Mouse (Mus musculus): Measurements from ENCODE around the gene B3gnt6. TPM values are rescaled to one million over a fixed set of nuclear protein-coding genes. Genes with fewer than 3 reads are reported as not detected.
A peak's percentile ranks its signal among the peaks of the same experiment; 100 is the strongest.

Gene B3gnt6
- total RNA-seq, 2 experiments from 2014 or later = not detected

GRCm38 (mm10) chr7:98177929-98178559 lies 21.2 kb downstream of the B3gnt6 start, which contains the start of gene Capn5:
Gene Capn5, minus strand, starts transcription at chr7:98178274.
- peak; percentile 66 to 81 for DNase-seq
- intact Hi-C loops (cut with DNase I) = no loop called here

- no peak for DNase-seq
- intact Hi-C loops (cut with DNase I) = no loop called here
Measured at GRCm38 (mm10) chr7:98177566-98177928, 21.7 kb downstream of the B3gnt6 start.

- no peak for DNase-seq
- intact Hi-C loops (cut with DNase I) = no loop called here
Measured at GRCm38 (mm10) chr7:98177071-98177485, 22.2 kb downstream of the B3gnt6 start.

GRCm38 (mm10) chr7:98176322-98177070 lies 22.8 kb downstream of the B3gnt6 start:
- intact Hi-C loops (cut with DNase I) = no loop called here
- DNase-seq = no peak

- intact Hi-C loops (cut with DNase I) = no loop called here
- DNase-seq = no peak
Measured at GRCm38 (mm10) chr7:98174883-98175755, 24.2 kb downstream of the B3gnt6 start.

GRCm38 (mm10) chr7:98173408-98173807 lies 25.9 kb downstream of the B3gnt6 start:
- intact Hi-C loops (cut with DNase I) = no loop called here
- DNase-seq = no peak

GRCm38 (mm10) chr7:98172661-98173060 lies 26.6 kb downstream of the B3gnt6 start:
- intact Hi-C loops (cut with DNase I) = no loop called here

GRCm38 (mm10) chr7:98171141-98172073 lies 27.9 kb downstream of the B3gnt6 start:
- intact Hi-C loops (cut with DNase I) = no loop called here
- DNase-seq = peak; percentile 63 to 67

More at GRCm38 (mm10) chr7:98172661-98173060, 26.6 kb downstream of the B3gnt6 start:
- no peak for DNase-seq

- DNase-seq = peak in 1 of 2 experiments; percentile 25
- intact Hi-C loops (cut with DNase I) = no loop called here
Measured at GRCm38 (mm10) chr7:98164999-98165528, 34.2 kb downstream of the B3gnt6 start.

- no peak for DNase-seq
- intact Hi-C loops (cut with DNase I) = no loop called here
Measured at GRCm38 (mm10) chr7:98164382-98164998, 34.8 kb downstream of the B3gnt6 start.

GRCm38 (mm10) chr7:98163700-98164099 lies 35.6 kb downstream of the B3gnt6 start:
- intact Hi-C loops (cut with DNase I) = no loop called here
- no peak for DNase-seq

GRCm38 (mm10) chr7:98162239-98162638 lies 37.0 kb downstream of the B3gnt6 start:
- DNase-seq = no peak
- intact Hi-C loops (cut with DNase I) = no loop called here

- intact Hi-C loops (cut with DNase I) = no loop called here
- peak in 1 of 2 experiments; percentile 41 for DNase-seq
Measured at GRCm38 (mm10) chr7:98160041-98160740, 39.1 kb downstream of the B3gnt6 start.

GRCm38 (mm10) chr7:98158481-98158880 lies 40.8 kb downstream of the B3gnt6 start:
- intact Hi-C loops (cut with DNase I) = loop anchor here (5.0 kb wide), 1 partner anchor 274 kb away; no protein-coding TSS in a partner anchor
- no peak for DNase-seq

GRCm38 (mm10) chr7:98157636-98158332 lies 41.5 kb downstream of the B3gnt6 start:
- intact Hi-C loops (cut with DNase I) = loop anchor here (5.0 kb wide), 1 partner anchor 275 kb away; no protein-coding TSS in a partner anchor
- no peak for DNase-seq

- intact Hi-C loops (cut with DNase I) = loop anchor here (5.0 kb wide), 1 partner anchor 276 kb away; no protein-coding TSS in a partner anchor
- DNase-seq = no peak
Measured at GRCm38 (mm10) chr7:98156280-98156665, 43.0 kb downstream of the B3gnt6 start.

GRCm38 (mm10) chr7:98155546-98156279 lies 43.6 kb downstream of the B3gnt6 start:
- peak; percentile 80 to 84 for DNase-seq
- intact Hi-C loops (cut with DNase I) = loop anchor here (1.0 to 5.0 kb wide), 2 partner anchors 37 to 277 kb away; no protein-coding TSS in a partner anchor
